Mouse (Mus musculus) G1E (cell line): ENCODE data around the gene Nsmce4a. TPM values are rescaled to one million over a fixed set of nuclear protein-coding genes. Genes with fewer than 3 reads are reported as not detected.

Experiments
- ATAC-seq: 2 replicates; pipeline ENCODE4 v1.8.0; 2016; ENCODE audit warnings: mild to moderate bottlenecking; ENCODE audit not compliant: insufficient number of reproducible peaks, poor library complexity, low FRiP score, severe bottlenecking; ENCODE audit errors: extremely low read depth
- DNase-seq: peaks from one replicate; pipeline ENCODE4 v3.0.0; 2012; ENCODE audit warnings: low spot score
- H3K27me3 ChIP-seq: 2 replicates; pipeline ENCODE4 v1.6.1; 2012; ENCODE audit warnings: mild to moderate bottlenecking, low read length, inconsistent platforms; ENCODE audit not compliant: insufficient read depth
- H3K36me3 ChIP-seq: replicated peaks from 2 replicates; pipeline ENCODE3; 2012; ENCODE audit warnings: mild to moderate bottlenecking, inconsistent platforms
- H3K4me1 ChIP-seq: 2 replicates; pipeline ENCODE4 v1.6.1; 2012; ENCODE audit warnings: low read depth, low read length, inconsistent platforms, mixed read lengths; ENCODE audit not compliant: insufficient read depth
- H3K4me3 ChIP-seq: 2 replicates; pipeline ENCODE4 v1.5.1; 2012; ENCODE audit warnings: low read depth, mild to moderate bottlenecking, inconsistent platforms, low read length, moderate library complexity, mixed read lengths
- H3K9me3 ChIP-seq: replicated peaks from 2 replicates; pipeline ENCODE4 v1.6.1; 2012; ENCODE audit warnings: inconsistent platforms
- CTCF ChIP-seq: IDR thresholded peaks from 2 replicates; pipeline ENCODE4 v1.5.1; 2012; ENCODE audit warnings: low read depth, low read length, inconsistent platforms, mixed read lengths
- GATA1 ChIP-seq: IDR thresholded peaks from 2 replicates; pipeline ENCODE4 v1.6.1; 2012; ENCODE audit warnings: borderline replicate concordance, low read length, inconsistent platforms, mixed read lengths
- GATA2 ChIP-seq: IDR thresholded peaks from 2 replicates; pipeline ENCODE4 v1.6.1; 2012; ENCODE audit warnings: low read depth, low read length, inconsistent platforms, borderline replicate concordance
- POLR2AphosphoS5 ChIP-seq: IDR thresholded peaks from 2 replicates; pipeline ENCODE4 v1.6.1; 2012; ENCODE audit warnings: low read depth, low read length, inconsistent platforms; ENCODE audit not compliant: insufficient replicate concordance
- TAL1 ChIP-seq: conservative IDR thresholded peaks from 2 replicates; pipeline ENCODE4 v1.6.1; 2012; ENCODE audit warnings: low read depth, low read length, inconsistent platforms, mixed read lengths
- polyA plus RNA-seq: library from polyadenylated mRNA; stranded (reverse); fragments of >175 nt; gene quantifications from 2 replicates; pipeline ENCODE4 v1.2.3, GENCODE M21; 2012
- total RNA-seq, 2 experiments: library from RNA; stranded (forward) in 1 of 2; stranded (reverse) in 1 of 2; fragments of 200-1000 nt in 1 of 2; fragments of >200 nt in 1 of 2; fragmentation: Nextera tagmentation in 1 of 2; gene quantifications; 2 replicates each; pipeline ENCODE4 v1.2.3; 2014 to 2017

Nsmce4a gene
- total and polyA plus RNA-seq, 3 experiments: 77.9 to 149 (median 103) TPM

- no peak for ATAC-seq
Measured at GRCm38 (mm10) chr7:130606958-130607357, 34.0 kb upstream of the Nsmce4a start.

GRCm38 (mm10) chr7:130605111-130605510 lies 32.2 kb upstream of the Nsmce4a start:
- H3K4me1 ChIP-seq: no peaks in the 10 kb centered on the region
- no peak for DNase-seq
- H3K4me3 ChIP-seq: no peak overlapping the region
- TF ChIP-seq GATA1 (no peak), CTCF (no peak), GATA2 (no peak)
- ATAC-seq: no peak
- peaks cover 22% of the 10 kb centered on the region for H3K9me3 ChIP-seq
- no peaks in the 10 kb centered on the region for H3K36me3 ChIP-seq
- no peaks in the 10 kb centered on the region for H3K27me3 ChIP-seq

More at GRCm38 (mm10) chr7:130606958-130607357, 34.0 kb upstream of the Nsmce4a start:
- DNase-seq: no peak
- TF ChIP-seq GATA1: no peak
- TF ChIP-seq TAL1: no peak
- no peak for TF ChIP-seq POLR2AphosphoS5
- TF ChIP-seq GATA2: no peak
- no peaks in the 10 kb centered on the region for H3K36me3 ChIP-seq
- H3K4me1 ChIP-seq: no peaks in the 10 kb centered on the region
- no peak overlapping the region for H3K4me3 ChIP-seq
- no peaks in the 10 kb centered on the region for H3K27me3 ChIP-seq
- peaks cover 21% of the 10 kb centered on the region for H3K9me3 ChIP-seq

- TF ChIP-seq CTCF (no peak), GATA1 (no peak), GATA2 (no peak)
- Histone ChIP-seq H3K9me3 (peaks cover 25% of the 10 kb centered on the region), H3K4me3 (no peak overlapping the region), H3K4me1 (no peaks in the 10 kb centered on the region), H3K36me3 (no peaks in the 10 kb centered on the region), H3K27me3 (no peaks in the 10 kb centered on the region)
- no peak for DNase-seq
- ATAC-seq: no peak
Measured at GRCm38 (mm10) chr7:130604390-130604789, 31.5 kb upstream of the Nsmce4a start.

- ATAC-seq (no peak), DNase-seq (no peak)
- no peak for TF ChIP-seq GATA2
- TF ChIP-seq CTCF: no peak
- H3K27me3 ChIP-seq: no peaks in the 10 kb centered on the region
- H3K9me3 ChIP-seq: peaks cover 32% of the 10 kb centered on the region
- H3K36me3 ChIP-seq: no peaks in the 10 kb centered on the region
- no peaks in the 10 kb centered on the region for H3K4me1 ChIP-seq
- H3K4me3 ChIP-seq: no peak overlapping the region
Measured at GRCm38 (mm10) chr7:130603556-130603955, 30.6 kb upstream of the Nsmce4a start.

GRCm38 (mm10) chr7:130602804-130603203 lies 29.9 kb upstream of the Nsmce4a start:
- no peaks in the 10 kb centered on the region for H3K27me3 ChIP-seq

GRCm38 (mm10) chr7:130600546-130600945 lies 27.6 kb upstream of the Nsmce4a start:
- no peaks in the 10 kb centered on the region for H3K27me3 ChIP-seq
- no peaks in the 10 kb centered on the region for H3K4me1 ChIP-seq
- H3K4me3 ChIP-seq: no peak overlapping the region
- DNase-seq (no peak), ATAC-seq (no peak)
- peaks cover 36% of the 10 kb centered on the region for H3K9me3 ChIP-seq
- TF ChIP-seq POLR2AphosphoS5 (no peak), GATA2 (no peak), TAL1 (no peak), GATA1 (no peak), CTCF (no peak)
- H3K36me3 ChIP-seq: no peaks in the 10 kb centered on the region

More at GRCm38 (mm10) chr7:130602804-130603203, 29.9 kb upstream of the Nsmce4a start:
- Histone ChIP-seq H3K9me3 (peaks cover 37% of the 10 kb centered on the region), H3K36me3 (no peaks in the 10 kb centered on the region), H3K4me1 (no peaks in the 10 kb centered on the region), H3K4me3 (no peak overlapping the region)
- ATAC-seq: no peak
- DNase-seq: no peak
- TF ChIP-seq TAL1 (no peak), POLR2AphosphoS5 (no peak), CTCF (no peak), GATA1 (no peak), GATA2 (no peak)

- H3K4me1 ChIP-seq: no peaks in the 10 kb centered on the region
- no peak overlapping the region for H3K4me3 ChIP-seq
- no peak for DNase-seq
- no peaks in the 10 kb centered on the region for H3K36me3 ChIP-seq
- H3K9me3 ChIP-seq: peaks cover 33% of the 10 kb centered on the region
- ATAC-seq: no peak
- no peak for TF ChIP-seq TAL1
- TF ChIP-seq CTCF: no peak
- TF ChIP-seq POLR2AphosphoS5: no peak
- TF ChIP-seq GATA2: no peak
- TF ChIP-seq GATA1: no peak
- no peaks in the 10 kb centered on the region for H3K27me3 ChIP-seq
Measured at GRCm38 (mm10) chr7:130600074-130600473, 27.2 kb upstream of the Nsmce4a start.
